ENCODE assay signal across 26 mouse cellular contexts in the genomic region with DNA sequence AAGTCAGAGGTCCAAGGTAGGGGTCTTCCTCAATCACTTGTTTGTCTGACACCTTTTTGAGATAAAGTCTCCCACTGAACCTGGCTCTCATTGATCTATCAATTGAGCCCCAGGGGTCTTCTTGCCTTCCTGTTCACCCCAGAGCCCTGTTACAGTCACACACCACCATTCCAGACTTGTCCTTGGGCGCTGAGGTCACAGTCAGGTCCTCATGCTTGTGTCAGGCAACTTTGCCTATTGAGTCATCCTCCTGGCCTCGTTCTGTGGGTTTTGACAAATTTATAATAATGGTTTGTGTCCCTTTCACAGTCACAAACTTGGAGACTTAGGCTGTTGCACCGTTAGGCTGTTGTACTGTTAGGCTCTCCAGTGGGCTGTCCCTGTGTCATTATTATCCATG.
"Had no signal": no experiment of that assay in that cellular context is flagged by ENCODE, and none has a peak within 500 bp of the region (broad histone marks: within the 10 kb centered on the region; RNA-seq: fewer than 3 reads in every experiment).

No protein-coding gene starts in this region.

- H3K4me2 ChIP-seq: heart, embryonic 11.5 days; heart, embryonic 13.5 days; heart, embryonic 15.5 days; hindbrain, embryonic 13.5 days; hindbrain, embryonic 15.5 days; kidney, embryonic 15.5 days; limb, embryonic 13.5 days; limb, embryonic 15.5 days; liver, embryonic 12.5 days had no signal

- H3K9me3 ChIP-seq: heart, embryonic 13.5 days; heart, embryonic 15.5 days; hindbrain, embryonic 13.5 days; hindbrain, embryonic 15.5 days; kidney, embryonic 15.5 days; limb, embryonic 13.5 days; limb, embryonic 15.5 days; liver, embryonic 12.5 days had no signal

- H3K27ac ChIP-seq: heart, adult 2 months; heart, embryonic 13.5 days; heart, embryonic 15.5 days; hindbrain, embryonic 13.5 days; hindbrain, embryonic 15.5 days; hindbrain, postnatal 0 days; kidney, embryonic 15.5 days; left cerebral cortex, adult 2 months; limb, embryonic 13.5 days; limb, embryonic 15.5 days; liver, embryonic 12.5 days; liver, embryonic 14.5 days had no signal

- H3K27me3 ChIP-seq: heart, embryonic 13.5 days; heart, embryonic 15.5 days; hindbrain, embryonic 13.5 days; hindbrain, embryonic 15.5 days; kidney, embryonic 15.5 days; limb, embryonic 13.5 days; limb, embryonic 15.5 days; liver, embryonic 12.5 days had no signal

- H3K9ac ChIP-seq: heart, embryonic 13.5 days; heart, embryonic 15.5 days; hindbrain, embryonic 13.5 days; hindbrain, embryonic 15.5 days; kidney, embryonic 15.5 days; limb, embryonic 13.5 days; limb, embryonic 15.5 days; liver, embryonic 12.5 days; liver, embryonic 14.5 days had no signal

- H3K4me1 ChIP-seq: heart, embryonic 13.5 days; heart, embryonic 15.5 days; hindbrain, embryonic 15.5 days; kidney, embryonic 15.5 days; limb, embryonic 13.5 days; limb, embryonic 15.5 days; liver, embryonic 12.5 days had no signal

- DNase-seq: gastrocnemius, postnatal 14 days; gastrocnemius, postnatal 36 days; heart, adult 11 months; heart, adult 2 months; heart, postnatal 14 days; heart, postnatal 36 days; kidney, adult 11 months; kidney, adult 2 months; kidney, adult 9 months; kidney, postnatal 10 days; kidney, postnatal 25 days; layer of hippocampus, adult 9-11 months; left cerebral cortex, postnatal 4 days had no signal

- H3K4me3 ChIP-seq: heart, adult 2 months; heart, embryonic 13.5 days; heart, embryonic 15.5 days; hindbrain, embryonic 13.5 days; hindbrain, embryonic 15.5 days; kidney, embryonic 15.5 days; left cerebral cortex, adult 2 months; limb, embryonic 13.5 days; limb, embryonic 15.5 days; liver, embryonic 12.5 days had no signal

- H3K36me3 ChIP-seq: hindbrain, embryonic 15.5 days had no signal

- ATAC-seq: hindbrain, postnatal 0 days; intestine, embryonic 16.5 days; liver, embryonic 12.5 days had no signal
